Mouse (Mus musculus): ENCODE data around the gene Vezf1.

Vezf1 gene

DNA sequence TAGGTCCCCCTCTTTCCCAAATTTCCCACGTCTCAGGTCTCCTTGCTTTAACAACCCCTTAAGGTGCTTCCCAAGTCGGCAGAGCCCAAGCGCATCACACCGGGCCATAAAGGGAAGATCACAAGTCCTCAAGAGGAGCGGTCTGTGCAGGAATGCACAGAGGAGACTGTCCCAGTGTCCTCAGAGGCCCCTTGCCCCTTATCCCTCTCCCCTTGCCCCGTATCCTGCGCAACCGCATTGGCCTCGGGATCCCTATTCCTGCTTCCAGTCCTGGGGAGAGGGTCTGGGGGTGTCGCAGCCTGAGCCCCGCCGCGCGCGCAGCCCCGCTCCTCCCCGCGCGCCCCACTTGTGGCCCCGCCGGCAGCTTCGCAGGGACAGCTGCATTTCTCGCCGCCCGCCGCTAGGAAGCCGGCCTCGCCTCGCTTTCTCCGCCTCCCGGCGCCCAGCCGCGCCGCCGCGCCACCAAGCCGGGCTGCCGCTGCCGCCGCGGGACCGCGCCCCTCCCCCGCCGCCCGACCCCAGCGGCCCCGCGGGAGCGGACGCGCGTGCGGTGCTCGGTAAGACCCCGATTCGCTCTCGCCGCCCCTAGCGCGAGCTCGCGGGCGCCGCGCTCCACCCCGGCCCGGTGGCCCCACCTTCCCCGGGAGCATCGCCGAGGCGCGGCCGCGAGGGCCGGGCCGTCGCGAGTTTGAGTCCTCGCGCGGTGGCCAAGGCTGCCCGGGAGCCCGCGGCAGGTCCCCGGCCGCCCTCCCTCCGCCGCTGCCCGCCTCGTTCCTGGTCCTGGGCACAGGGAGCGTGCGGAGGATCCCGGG lies 30.9 kb downstream of the Vezf1 start:
- DNase-seq (ENCODE audit: low spot score): peak; percentile 84

DNA sequence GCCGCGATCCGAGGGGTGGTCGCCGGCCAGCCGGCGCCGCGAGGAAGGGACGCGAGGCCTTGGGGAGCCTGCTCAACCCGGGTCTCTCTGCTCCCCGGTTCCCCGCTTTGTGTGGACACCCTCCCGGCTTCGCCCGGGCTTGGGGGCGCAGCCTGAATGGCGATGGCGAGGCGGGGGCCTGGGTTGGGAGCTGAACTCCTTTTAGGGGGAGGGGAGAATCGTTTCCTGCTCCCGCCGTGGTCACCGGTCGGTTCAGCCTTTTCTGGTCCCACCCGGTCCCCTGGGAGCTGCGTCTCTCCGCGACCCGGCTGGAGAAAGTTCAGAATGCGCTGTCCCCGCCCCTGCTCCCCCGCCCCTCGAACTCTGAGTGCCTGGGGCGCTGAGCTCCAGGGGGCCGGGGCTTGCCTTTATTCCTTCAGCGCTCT lies 31.5 kb downstream of the Vezf1 start:
- DNase-seq (ENCODE audit: low spot score): peak; percentile 63

DNA sequence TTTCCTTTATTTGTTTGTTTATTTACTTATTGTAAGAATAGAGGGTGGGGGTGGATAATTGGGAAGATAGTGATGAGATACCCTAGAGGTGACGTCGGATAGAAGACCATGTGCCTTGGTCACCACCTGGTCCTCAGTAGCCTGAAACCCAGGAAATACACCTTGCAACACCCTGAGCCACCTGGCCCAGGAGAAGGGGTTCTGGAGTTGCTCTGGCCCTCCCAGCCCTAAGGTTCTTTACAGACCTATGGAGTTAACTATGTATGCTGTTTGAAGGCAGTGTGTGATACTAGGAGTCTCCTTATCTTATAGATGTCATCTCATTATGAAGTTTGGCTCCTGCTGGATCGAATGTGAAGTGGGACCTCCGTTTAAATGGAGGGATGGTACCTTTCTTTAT lies 32.1 kb downstream of the Vezf1 start:
- DNase-seq (ENCODE audit: low spot score): no peak

DNA sequence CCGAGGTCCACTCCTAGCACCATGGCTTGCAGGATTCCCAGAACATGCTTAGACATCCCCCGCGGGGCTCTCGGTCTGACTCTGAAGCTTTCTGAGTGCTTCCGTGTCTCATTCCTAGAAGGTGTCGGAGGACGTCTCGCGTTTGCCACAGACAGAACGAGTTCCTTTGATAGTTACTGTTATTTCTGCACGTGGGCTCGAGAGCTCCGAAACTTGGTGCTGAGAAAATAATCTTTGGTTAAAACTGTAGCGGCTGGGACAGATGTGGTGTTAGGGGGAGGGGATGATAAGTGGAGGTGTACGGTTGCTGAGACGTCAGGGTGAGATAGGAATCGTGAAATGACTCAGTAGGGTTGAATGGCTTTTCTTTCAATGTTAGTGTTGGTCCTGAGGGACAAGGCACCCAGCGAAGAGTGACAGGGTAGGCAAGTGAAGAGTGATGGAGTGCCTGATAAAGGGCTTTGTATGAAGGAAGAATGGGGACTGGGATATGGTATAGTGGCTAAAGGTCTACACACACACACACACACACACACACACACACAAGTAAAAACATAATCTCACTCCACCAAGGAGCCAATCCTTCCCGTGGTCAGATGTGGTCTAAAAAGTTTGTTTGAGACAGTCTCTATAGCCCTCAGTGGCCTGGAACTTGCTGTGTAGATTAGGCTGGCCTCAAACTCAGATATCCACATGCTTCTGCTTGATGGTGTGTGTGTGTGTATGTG lies 35.3 kb downstream of the Vezf1 start:
- no peak for DNase-seq (ENCODE audit: low spot score)

DNA sequence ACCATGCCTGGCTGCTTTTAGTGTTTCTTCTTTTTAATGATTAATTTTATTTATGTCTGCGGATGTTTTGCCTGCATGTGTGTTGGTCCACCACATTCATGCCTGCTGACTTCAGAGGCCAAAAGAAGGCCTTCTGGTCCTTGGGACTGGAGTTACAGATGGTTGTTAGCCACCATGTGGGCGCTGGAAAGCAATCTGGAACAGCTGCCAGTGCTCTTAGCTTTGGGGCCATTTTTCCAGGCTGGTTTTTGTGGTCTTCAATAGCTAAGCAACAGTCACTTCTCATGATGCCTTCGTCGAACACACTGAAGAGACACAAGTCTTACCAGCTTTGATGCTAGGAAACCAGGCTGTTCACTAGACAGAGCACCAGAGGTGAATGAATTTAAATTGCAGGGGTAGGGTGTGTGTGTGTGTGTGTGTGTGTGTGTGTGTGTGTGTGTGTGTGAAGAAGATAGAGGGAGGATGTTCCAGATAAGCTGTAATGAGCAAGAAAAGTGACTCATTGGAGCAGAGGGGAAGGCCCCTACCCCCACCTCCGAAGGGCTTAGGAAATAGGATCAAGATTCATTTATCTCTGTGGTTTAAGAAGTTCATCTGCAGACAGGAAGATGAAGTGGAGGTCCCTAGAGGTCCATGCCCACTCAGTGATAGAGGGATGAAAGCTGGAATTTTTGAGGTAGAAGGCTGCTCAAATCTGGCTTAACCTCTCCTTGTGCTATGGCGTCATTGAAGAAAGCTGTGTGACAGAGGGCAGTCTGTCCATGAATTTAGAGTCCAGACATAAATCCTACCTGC lies 37.6 kb downstream of the Vezf1 start:
- no peak for DNase-seq (ENCODE audit: low spot score)

DNA sequence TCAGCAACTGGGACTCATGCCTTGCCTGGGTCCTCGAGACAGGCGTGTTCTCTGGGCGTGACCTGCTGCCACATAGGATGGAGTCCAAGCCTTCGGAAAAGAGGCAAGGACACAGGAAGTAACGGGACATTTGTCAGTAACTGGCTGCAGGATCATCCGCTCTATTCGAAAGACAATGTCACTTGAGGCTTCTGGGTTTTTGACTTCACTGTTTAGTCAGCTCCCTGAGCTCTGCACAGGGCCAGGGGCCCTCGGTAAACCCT lies 38.1 kb downstream of the Vezf1 start:
- DNase-seq (ENCODE audit: low spot score): no peak

DNA sequence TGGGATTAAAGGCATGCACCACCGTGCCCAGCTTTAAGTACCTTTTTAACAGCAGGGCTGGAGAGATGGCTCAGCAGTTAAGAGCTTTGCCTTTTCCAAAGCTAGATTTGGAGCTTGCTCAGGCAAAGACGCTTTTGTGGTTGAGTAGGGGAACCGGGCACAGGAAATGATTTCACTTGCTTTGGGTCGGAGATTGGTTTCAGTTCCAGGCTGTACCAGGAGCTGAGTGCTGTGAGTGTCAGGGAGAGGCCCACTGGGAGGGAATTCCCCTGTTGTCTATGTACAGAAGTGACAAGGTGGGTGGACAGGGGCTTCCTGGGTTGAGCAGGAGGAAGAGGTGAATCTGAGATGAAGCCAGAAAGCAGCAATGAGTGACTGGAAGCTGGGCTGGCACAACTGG lies 39.3 kb downstream of the Vezf1 start:
- DNase-seq (ENCODE audit: low spot score): no peak

DNA sequence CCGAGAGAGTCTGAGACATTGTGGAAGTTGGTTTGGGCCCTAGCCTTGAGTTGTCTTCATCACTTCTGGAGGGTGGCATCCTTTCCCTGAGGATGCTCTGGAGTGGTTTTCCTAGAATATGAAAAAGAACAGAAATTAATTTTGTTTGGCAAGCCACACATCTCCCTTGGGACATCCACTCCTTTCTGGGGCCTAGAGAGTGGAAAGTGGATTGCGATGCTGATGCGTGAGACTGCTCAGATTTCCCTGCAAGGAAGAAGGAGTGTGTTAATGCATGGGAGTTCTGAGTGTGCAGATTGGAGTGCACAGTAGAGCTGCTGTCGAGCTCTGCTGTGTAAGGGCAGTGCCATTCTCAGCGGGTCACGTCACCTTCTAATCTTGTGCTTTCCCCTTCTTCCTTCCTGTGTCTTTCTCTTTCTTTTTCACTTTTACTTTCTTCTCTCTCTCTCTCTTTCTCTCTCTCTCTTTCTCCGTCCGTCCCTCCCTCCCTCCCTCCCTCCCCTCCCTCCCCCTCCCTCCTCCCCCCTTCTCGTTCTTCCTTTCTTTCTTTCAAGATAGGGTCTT lies 42.0 kb downstream of the Vezf1 start:
- DNase-seq (ENCODE audit: low spot score): no peak

DNA sequence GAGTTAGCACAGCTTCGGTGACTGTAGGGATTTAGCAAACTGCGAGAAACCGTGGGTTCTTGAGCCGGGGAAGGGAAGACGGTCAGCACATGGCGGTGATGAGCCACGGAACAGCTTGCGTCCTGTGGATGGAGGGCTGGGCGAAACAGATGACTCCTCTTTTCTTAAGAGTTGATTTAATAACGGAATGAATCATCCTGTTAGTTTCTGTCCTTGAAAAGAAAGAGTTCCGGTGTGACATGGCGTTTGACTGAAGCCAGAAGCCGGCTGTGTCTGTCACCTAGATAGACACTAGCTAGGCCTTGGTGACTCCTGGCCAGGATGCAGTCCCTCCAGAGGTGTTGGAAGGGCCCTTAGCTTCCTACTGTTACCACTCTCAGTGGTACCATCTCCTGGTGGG lies 44.0 kb downstream of the Vezf1 start:
- DNase-seq (ENCODE audit: low spot score): no peak

DNA sequence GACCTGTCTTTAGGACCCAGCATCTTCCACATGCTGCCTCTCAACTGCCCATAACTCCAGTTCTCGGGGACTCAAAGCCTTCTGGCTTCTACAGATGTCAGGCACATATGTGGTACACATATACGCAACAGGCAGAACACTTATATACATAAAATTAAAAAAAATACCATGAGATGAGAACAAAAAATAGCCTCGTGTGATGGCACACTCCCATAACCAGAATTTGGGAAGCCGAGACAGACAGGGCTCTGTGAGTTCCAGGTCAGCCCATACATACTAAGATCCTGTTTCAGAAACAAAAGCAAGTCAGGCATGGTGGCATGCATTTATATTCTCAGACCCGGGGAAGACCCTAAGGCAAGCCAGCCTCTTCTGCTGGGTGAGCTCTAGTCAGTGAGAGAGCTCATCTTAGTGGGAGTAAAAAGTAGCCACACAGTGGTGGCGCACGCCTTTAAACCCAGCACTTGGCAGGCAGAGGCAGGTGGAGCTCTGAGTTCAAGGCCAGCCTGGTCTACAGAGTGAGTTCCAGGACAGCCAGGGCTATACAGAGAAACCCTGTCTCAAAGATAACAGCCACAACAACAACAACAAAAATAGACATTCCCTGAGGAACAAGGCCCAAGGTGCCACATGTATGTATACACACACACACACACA lies 44.7 kb downstream of the Vezf1 start:
- no peak for DNase-seq (ENCODE audit: low spot score)

DNA sequence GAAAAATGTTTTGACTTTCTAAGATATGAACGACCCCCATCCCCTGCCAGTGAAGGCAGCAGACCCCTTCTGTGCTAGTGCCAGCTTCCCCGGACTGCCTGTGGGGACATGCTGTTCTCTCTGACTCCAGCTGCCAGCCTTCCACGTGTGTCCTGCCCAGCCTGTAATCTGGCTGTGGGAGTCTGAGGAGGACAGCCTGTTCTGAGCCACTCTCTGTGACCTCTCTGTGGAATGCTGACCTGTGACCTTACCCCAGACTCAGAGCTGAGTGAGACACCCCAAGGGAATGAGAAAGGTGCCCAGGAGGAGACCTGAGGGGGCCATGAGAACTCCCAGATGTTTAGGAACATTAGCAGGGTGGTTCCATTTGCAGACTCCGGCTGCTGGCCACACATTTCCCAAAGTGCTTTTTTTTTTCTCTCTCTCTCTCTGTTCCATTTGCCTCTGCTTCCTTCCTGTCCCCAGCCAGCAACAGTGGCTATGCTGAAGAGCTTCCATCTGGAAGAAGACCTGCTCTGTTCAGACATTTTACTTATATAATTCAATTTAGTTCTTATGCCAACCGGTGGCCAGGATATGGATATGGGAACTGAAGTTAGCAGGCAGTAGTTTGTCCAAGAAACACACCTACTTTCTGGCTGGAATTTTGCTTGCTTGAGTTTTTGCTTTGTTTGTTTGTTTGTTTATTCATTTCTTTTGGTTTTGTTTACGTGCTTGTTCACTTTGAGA lies 45.6 kb downstream of the Vezf1 start:
- DNase-seq (ENCODE audit: low spot score): peak; percentile 53

DNA sequence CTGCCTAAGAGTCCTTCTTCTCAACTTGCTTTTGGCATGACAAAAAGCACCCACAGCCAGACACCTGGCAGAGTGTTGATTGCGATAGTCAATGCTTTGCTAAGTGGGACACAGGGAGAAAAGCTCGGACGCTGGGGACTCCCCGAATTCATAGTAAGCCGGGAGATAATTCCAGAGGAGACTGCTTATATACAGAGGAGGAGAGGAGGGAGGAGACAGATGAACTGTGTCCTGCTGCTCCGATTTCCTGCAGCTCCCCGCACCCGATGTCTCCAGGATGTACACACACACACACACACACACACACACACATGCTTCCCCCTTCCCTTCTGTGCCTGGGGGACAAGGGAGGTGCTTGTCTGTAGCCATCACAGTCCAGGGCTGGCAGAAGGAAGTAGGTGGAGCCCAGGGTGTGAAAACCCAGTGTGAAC lies 46.8 kb downstream of the Vezf1 start:
- no peak for DNase-seq (ENCODE audit: low spot score)

DNA sequence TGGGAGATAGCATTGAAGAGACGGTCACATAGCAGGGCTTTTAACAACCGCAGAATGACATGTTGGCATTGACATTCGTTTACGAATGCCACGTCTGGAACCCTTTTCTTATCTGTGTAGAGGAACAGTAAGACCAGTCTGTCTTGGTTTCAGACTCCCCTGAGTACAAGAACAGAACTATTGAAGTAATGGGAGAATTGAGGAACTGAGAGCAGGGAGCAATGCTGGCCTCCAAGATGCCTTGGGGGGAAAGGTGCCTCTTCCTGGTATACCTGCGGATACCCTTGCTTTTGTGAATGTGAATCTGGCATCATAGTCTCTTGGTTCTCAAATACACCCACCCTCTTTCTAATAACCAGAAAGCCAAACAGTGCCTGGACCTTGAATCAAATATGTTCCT lies 48.5 kb downstream of the Vezf1 start:
- no peak for DNase-seq (ENCODE audit: low spot score)

DNA sequence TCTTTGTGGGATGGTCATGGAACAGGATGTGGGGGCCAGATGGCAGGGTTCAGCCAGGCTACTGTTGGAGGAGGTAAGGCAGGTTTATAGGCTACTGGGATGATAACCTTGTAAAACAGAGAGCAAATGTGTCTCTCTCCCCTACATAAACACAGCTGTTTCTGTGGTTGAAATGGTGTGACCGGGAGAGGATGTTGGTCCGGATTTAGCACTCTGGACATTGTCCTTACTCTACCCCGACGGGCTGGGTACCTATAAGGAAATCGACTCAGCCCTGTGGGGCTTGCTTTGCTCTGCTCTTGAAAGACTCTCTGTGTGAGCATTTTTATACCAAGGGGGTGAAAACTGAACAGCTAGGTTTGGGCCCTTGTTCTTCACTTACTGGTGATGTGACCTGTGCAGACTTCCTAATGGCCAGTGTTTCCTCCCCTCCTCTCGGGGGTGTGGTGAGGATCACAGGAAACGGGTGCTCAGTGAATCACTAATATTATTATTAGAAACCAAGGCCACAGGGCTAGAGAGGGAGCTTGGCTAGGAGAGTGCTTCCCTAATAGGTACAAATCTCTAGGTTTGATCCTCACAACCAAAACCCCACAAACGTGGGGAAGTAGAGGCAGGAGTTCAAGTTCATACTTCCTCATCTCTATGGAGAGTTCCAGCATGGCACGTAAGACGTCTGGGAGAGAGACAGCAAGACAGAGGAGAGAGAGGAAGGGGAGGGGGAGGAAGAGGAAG lies 49.4 kb downstream of the Vezf1 start:
- DNase-seq (ENCODE audit: low spot score): no peak

DNA sequence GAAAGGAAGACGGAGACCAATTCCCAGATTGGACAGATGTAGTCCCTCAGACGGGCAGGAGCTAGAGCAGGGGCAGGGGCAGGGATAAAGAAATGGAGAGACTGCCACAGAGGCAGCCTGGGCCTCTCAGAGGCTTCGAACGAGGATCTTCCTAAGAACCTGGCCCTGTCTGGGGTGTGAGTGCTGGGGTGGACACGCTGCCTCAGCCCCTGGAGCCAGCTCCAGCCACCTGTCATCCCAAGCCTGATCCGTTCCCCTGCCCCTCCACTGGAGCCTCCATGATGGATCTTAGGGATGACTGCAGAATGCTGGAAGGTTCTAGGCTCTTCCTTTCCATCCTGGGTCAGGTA lies 50.0 kb downstream of the Vezf1 start:
- no peak for DNase-seq (ENCODE audit: low spot score)

DNA sequence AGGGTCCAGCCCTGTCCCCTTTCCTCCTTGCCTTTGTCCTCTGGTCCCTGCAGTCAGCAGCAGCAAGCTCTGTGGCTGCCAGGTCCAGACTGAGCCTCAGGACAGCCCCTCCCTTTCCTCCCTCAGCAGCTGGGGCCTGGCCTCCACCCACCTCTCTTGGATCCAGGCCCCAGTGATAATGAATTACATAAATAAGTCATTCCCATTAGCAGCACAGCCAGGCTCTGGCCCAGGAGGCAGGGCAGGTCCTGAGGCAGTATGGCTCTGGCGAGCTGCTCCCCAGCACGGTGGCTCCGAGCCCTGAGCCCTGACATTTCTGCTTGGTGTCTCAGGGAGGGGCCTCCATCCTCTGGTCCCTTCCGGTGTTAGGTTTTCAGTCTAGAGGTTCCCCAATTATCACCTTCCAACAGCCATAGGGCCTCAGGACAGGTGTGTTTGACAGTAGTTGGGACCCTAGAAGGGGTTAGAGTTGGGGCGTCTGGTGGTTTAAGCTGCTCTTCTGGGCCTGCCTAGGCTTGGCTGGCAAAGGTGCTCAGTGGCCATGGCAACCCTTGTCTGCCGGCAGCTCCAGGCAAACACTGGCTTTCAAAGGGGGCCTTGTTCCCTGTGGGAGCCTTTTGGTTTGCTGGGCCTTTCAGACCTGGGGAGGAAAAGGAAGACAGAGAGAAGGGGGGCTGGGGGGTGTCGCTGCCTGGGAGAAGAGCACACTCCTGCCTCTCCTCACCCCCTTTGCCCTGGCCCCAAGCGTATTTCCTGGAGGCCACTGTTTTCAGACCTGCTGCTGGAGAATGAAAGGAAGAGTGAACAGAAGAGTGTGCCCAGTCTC lies 51.0 kb downstream of the Vezf1 start:
- DNase-seq (ENCODE audit: low spot score): peak; percentile 75

DNA sequence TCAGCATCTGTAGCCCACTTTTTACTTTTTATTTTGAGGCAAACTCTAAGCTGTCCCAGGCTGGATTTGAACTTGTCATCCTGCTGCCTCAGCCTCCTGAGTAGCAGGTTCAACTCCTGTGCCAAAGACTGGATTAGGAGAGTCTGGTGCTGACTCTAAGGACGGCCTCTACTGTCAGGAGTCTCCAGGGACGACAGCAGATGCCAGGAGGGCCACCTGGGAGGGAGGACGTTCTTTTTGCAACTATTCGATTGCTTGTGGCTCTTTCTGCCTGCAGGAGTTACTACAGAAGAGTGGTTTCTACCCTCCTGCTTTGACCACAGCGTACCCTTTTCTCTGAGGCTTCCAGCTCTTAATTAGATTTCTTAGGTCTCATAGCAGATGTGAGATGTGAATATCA lies 54.5 kb downstream of the Vezf1 start:
- DNase-seq (ENCODE audit: low spot score): no peak

DNA sequence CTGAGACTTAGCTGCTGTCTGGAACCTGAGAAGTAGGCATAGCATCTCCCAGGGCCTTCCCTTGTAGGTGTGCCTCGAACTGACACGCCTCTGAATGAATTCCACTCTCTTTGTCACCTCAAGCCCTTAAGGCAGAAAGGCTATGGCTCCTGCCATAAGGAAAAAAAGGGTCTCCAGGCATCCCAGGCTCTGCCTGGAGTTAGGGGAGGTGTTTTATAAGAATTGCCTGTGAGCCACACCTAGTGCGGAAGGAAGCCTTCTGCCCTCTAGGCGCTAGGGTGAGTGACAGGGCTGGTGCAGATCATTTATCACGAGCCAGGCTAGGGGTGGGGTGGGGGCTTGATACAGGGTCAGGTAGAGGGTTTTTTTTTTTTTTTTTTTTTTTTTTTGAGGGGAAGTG lies 54.9 kb downstream of the Vezf1 start:
- DNase-seq (ENCODE audit: low spot score): no peak

DNA sequence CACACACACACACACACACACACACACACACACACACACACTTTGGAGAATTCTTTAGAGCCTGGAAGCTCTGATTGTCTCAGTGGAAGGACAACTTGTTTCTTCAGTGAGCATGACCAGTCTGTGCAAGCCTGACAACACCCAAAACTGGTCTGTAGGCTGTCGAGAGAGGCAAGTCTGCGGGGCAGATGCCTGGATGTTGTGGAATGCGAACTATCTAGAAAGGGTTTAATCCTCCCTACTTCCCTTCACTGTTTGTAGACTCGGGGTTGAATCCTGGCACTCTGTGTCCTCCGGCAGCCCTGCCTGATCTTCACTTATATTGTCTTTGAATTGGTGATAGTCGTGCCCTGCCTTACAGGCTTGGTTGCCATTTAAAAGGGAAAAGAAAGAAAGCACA lies 55.7 kb downstream of the Vezf1 start:
- no peak for DNase-seq (ENCODE audit: low spot score)

DNA sequence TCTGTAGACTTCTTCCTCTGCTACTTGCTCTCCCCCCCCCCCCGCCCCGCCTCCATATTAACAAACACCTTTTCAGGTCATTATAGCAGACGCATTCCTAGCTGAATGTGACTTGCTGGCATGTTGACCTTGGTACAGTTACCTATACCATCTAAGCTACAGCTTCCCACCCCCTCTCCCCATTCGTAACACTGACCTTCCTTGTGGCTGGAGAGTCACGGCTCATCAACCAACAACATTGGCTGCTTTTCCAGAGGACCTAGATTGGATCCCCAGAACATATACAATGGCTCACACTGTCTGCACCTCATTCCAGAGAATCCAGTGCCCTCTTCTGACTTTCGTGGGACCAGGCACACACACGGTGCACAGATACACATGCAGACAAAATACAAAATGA lies 57.4 kb downstream of the Vezf1 start:
- no peak for DNase-seq (ENCODE audit: low spot score)

All from ovary, postnatal 36 days (tissue).